Comparison of ENCODE assay signal across 9 mouse cellular contexts in the genomic region with DNA sequence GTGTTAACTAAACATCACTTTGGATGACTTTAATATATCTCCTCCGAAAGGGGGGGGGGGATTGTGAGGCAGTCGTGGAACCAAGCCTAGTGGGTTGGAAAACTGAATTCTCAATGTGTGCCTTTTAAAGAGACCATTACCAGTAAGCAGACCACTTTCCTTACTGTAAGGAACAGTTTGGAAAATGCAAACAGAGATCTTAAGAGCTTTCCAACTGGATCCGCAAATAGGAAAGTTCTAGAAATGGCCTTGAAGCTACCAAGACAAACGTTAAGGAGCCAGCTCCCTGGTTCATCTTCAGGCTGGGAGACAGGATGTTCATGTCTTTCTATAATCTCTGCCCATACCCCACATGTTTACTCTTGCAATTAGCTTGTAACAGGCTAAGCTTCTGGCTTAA. TPM values are rescaled to one million over a fixed set of nuclear protein-coding genes. Genes with fewer than 3 reads are reported as not detected.
DNase-seq lines count a peak whose midpoint lies in the region; ATAC-seq lines count a peak whose summit lies in the region.
"Had no signal": no experiment of that assay in that cellular context is flagged by ENCODE, and none has a peak within 500 bp of the region (broad histone marks: within the 10 kb centered on the region; RNA-seq: fewer than 3 reads in every experiment).

No protein-coding gene starts in this region.

- DNase-seq in heart, adult 11 months: no peak
- no peak for DNase-seq in embryonic facial prominence, embryonic 10.5 days (ENCODE audit: low spot score)
- no peak for DNase-seq in midbrain, embryonic 14.5 days
- no peak for DNase-seq in adrenal gland, postnatal 25 days
- DNase-seq in liver: no peak
- no peak for DNase-seq in thymus, postnatal 4 days
- DNase-seq: cerebellum, adult 8-10 months had no signal

- H3K4me1 ChIP-seq in heart, embryonic 12.5 days (replicated peaks): peaks cover 37% of the 10 kb centered on the region
- peaks cover 58% of the 10 kb centered on the region for H3K4me1 ChIP-seq in embryonic facial prominence, embryonic 10.5 days
- H3K4me1 ChIP-seq in hindbrain, embryonic 13.5 days (replicated peaks): peaks cover 57% of the 10 kb centered on the region
- H3K4me1 ChIP-seq in midbrain, embryonic 14.5 days (ENCODE audit: control insufficient read depth, insufficient read depth, low read length): peaks cover 32% of the 10 kb centered on the region

- H3K9me3 ChIP-seq in heart, embryonic 12.5 days (replicated peaks): no peaks in the 10 kb centered on the region
- no peaks in the 10 kb centered on the region for H3K9me3 ChIP-seq in embryonic facial prominence, embryonic 10.5 days
- H3K9me3 ChIP-seq in hindbrain, embryonic 13.5 days: no peaks in the 10 kb centered on the region
- no peaks in the 10 kb centered on the region for H3K9me3 ChIP-seq in midbrain, embryonic 14.5 days (ENCODE audit: control insufficient read depth, low read length)

- peaks cover 66% of the 10 kb centered on the region for H3K27me3 ChIP-seq in heart, embryonic 12.5 days (replicated peaks)
- H3K27me3 ChIP-seq in embryonic facial prominence, embryonic 10.5 days (replicated peaks; ENCODE audit: low read depth, poor library complexity, severe bottlenecking): peaks cover 92% of the 10 kb centered on the region
- H3K27me3 ChIP-seq in hindbrain, embryonic 13.5 days: peaks cover 32% of the 10 kb centered on the region
- H3K27me3 ChIP-seq in midbrain, embryonic 14.5 days (ENCODE audit: control insufficient read depth, insufficient read depth, low read length): 0 out of 2 replicates have a peak, but pooled peaks cover 4% of the 10 kb centered on the region

- WGBS in heart, embryonic 12.5 days: 23% methylated on average over 4 of the region's 4 CpGs
- WGBS in embryonic facial prominence, embryonic 10.5 days: 11% methylated on average over 4 of the region's 4 CpGs
- WGBS in hindbrain, embryonic 13.5 days: 10% methylated on average over 4 of the region's 4 CpGs
- 2% methylated on average over 4 of the region's 4 CpGs for WGBS in midbrain, embryonic 14.5 days

- H3K27ac ChIP-seq in heart, embryonic 12.5 days (ENCODE audit: poor library complexity, severe bottlenecking): no peak overlapping the region
- no peak overlapping the region for H3K27ac ChIP-seq in embryonic facial prominence, embryonic 10.5 days (replicated peaks)
- H3K27ac ChIP-seq in hindbrain, embryonic 13.5 days: peak overlapping the region; percentile 66
- peak overlapping the region; percentile 74 for H3K27ac ChIP-seq in midbrain, embryonic 14.5 days (replicated peaks; ENCODE audit: low read depth, low read length)

- peak overlapping the region; percentile 66; the same call in 1 of the 2 replicates for H3K4me2 ChIP-seq in heart, embryonic 12.5 days
- peak overlapping the region; percentile 92 for H3K4me2 ChIP-seq in hindbrain, embryonic 13.5 days
- H3K4me2 ChIP-seq in midbrain, embryonic 14.5 days (ENCODE audit: low read length): peak overlapping the region; percentile 95

- no peak overlapping the region for H3K4me3 ChIP-seq in heart, embryonic 12.5 days
- peak overlapping the region; percentile 50 for H3K4me3 ChIP-seq in embryonic facial prominence, embryonic 10.5 days
- H3K4me3 ChIP-seq in hindbrain, embryonic 13.5 days: peak overlapping the region; percentile 42
- H3K4me3 ChIP-seq in midbrain, embryonic 14.5 days (replicated peaks; ENCODE audit: low read depth, low read length): peak overlapping the region; percentile 31

- no peaks in the 10 kb centered on the region for H3K36me3 ChIP-seq in heart, embryonic 12.5 days
- no peaks in the 10 kb centered on the region for H3K36me3 ChIP-seq in embryonic facial prominence, embryonic 10.5 days (replicated peaks)
- H3K36me3 ChIP-seq in hindbrain, embryonic 13.5 days: no peaks in the 10 kb centered on the region
- H3K36me3 ChIP-seq in midbrain, embryonic 14.5 days (ENCODE audit: control insufficient read depth, insufficient read depth, low read length): no peaks in the 10 kb centered on the region

- no peak overlapping the region for H3K9ac ChIP-seq in heart, embryonic 12.5 days
- peak overlapping the region; percentile 66; the same call in 1 of the 2 replicates for H3K9ac ChIP-seq in hindbrain, embryonic 13.5 days
- H3K9ac ChIP-seq in midbrain, embryonic 14.5 days (replicated peaks; ENCODE audit: low read length): no peak overlapping the region

- no peak for ATAC-seq in heart, embryonic 12.5 days (ENCODE audit: insufficient number of reproducible peaks, low FRiP score)
- ATAC-seq in hindbrain, embryonic 13.5 days (ENCODE audit: low FRiP score): no peak
- no peak for ATAC-seq in midbrain, embryonic 14.5 days (ENCODE audit: low FRiP score, low TSS enrichment)

RNA-seq across cellular contexts. Expression of gene Fzd10, which starts 3.3 kb away (rescaled TPM):
- polyA plus RNA-seq in heart, embryonic 12.5 days (2016; fragmentation: Nextera tagmentation; extraction: Ambion mirVana): 0.42 and 0.50 TPM in 2 replicates
- polyA plus RNA-seq in embryonic facial prominence, embryonic 10.5 days (2016; fragmentation: Nextera tagmentation; extraction: Ambion mirVana): 3.1 and 4.3 TPM in 2 replicates
- polyA plus RNA-seq in hindbrain, embryonic 13.5 days (2015; fragmentation: Nextera tagmentation; extraction: Ambion mirVana): 6.1 and 8.1 TPM in 2 replicates
- 10.1 and 11.6 TPM in 2 replicates for polyA plus RNA-seq in midbrain, embryonic 14.5 days (2014; fragmentation: Nextera tagmentation; extraction: Ambion mirVana)
- total RNA-seq in adrenal gland, postnatal 25 days (2021): 0.76 TPM in 2 replicates

Comparison
In these comparisons a context has a peak if more than half of its experiments do, and no peak if none do; other contexts are left out.
1. H3K27ac ChIP-seq: peak in hindbrain, embryonic 13.5 days (single experiment) and midbrain, embryonic 14.5 days (single experiment); none in heart, embryonic 12.5 days (single experiment) and embryonic facial prominence, embryonic 10.5 days (single experiment).
2. Peak in every context shown above with its lines, with median percentiles within 50 percentile points of each other: H3K4me2 ChIP-seq.